ENCODE assay signal across 10 mouse cellular contexts in the genomic region with DNA sequence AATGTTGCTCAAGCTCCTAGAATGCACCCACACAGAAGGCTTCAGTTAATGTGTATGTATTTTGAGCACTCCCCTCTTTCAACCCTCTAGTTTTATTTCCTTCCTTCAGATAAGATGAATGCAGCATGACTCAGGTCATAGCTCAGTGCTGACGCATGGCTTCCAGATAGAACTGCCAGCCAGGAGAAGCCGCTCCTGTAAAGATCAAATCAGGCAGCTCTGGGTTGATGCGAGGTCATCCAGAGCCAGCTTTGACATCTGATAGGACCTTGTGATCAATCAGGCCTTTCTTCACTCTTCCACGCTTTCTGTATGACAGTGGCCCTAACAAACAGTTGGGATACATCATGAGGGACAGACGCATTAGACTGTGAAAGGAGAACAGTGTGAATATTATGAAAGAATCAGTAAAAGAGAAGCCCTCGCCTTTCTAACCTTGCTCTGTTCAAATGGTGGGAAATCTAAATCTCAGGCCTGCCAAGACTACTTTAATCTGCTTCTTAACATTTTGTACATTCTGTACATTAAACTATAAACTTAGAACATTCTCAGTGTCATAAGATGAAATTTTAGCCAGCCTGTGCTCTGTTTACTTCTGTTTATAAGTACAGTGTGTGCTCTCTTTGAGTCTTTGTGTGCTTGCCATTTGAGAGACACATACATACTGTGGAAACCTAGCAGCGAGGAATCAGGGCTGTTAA.
DNase-seq lines count a peak whose midpoint lies in the region; ATAC-seq and TF ChIP-seq lines count a peak whose summit lies in the region.
"Had no signal": no experiment of that assay in that cellular context is flagged by ENCODE, and none has a peak within 500 bp of the region (broad histone marks: within the 10 kb centered on the region; RNA-seq: fewer than 3 reads in every experiment).

No protein-coding gene starts in this region.

- no peaks in the 10 kb centered on the region for H3K9me3 ChIP-seq in lung, embryonic 15.5 days
- H3K9me3 ChIP-seq in heart, postnatal 0 days (replicated peaks; ENCODE audit: control insufficient read depth, low read length), result no peaks in the 10 kb centered on the region
- H3K9me3 ChIP-seq in stomach, postnatal 0 days (ENCODE audit: control insufficient read depth, low read length), result no peaks in the 10 kb centered on the region
- no peaks in the 10 kb centered on the region for H3K9me3 ChIP-seq in forebrain, embryonic 12.5 days

- no peaks in the 10 kb centered on the region for H3K4me1 ChIP-seq in lung, embryonic 15.5 days
- H3K4me1 ChIP-seq in heart, postnatal 0 days (ENCODE audit: control insufficient read depth, insufficient read depth), result peaks cover 16% of the 10 kb centered on the region
- no peaks in the 10 kb centered on the region for H3K4me1 ChIP-seq in stomach, postnatal 0 days (replicated peaks; ENCODE audit: control insufficient read depth, insufficient read depth)
- no peaks in the 10 kb centered on the region for H3K4me1 ChIP-seq in forebrain, embryonic 12.5 days

- no peaks in the 10 kb centered on the region for H3K36me3 ChIP-seq in lung, embryonic 15.5 days
- H3K36me3 ChIP-seq in heart, postnatal 0 days (replicated peaks; ENCODE audit: control insufficient read depth, insufficient read depth, low read length), result no peaks in the 10 kb centered on the region
- no peaks in the 10 kb centered on the region for H3K36me3 ChIP-seq in stomach, postnatal 0 days (ENCODE audit: control insufficient read depth, insufficient read depth, low read length)
- H3K36me3 ChIP-seq in forebrain, embryonic 12.5 days (replicated peaks), result no peaks in the 10 kb centered on the region

- H3K4me2 ChIP-seq in lung, embryonic 15.5 days, result no peak overlapping the region
- H3K4me2 ChIP-seq in heart, postnatal 0 days (ENCODE audit: low read depth, low read length), result no peak overlapping the region
- H3K4me2 ChIP-seq in stomach, postnatal 0 days (replicated peaks; ENCODE audit: low read depth), result no peak overlapping the region
- no peak overlapping the region for H3K4me2 ChIP-seq in forebrain, embryonic 12.5 days

- peak; percentile 25; the same call in 1 of the 2 replicates for TF ChIP-seq EP300 in heart, postnatal 0 days (IDR thresholded peaks at IDR 0.05; ENCODE audit: low read depth)
- peak; percentile 82 for TF ChIP-seq EP300 in stomach, postnatal 0 days (optimal IDR thresholded peaks at IDR 0.05)

- peak; percentile 19; the same call in 1 of the 2 replicates for ATAC-seq in lung, embryonic 15.5 days (ENCODE audit: borderline replicate concordance, extremely low read depth, low FRiP score, low TSS enrichment)
- ATAC-seq in heart, postnatal 0 days (ENCODE audit: insufficient read depth, low read depth), result peak; percentile 70
- ATAC-seq in stomach, postnatal 0 days (ENCODE audit: low FRiP score, low TSS enrichment), result peak; percentile 91
- ATAC-seq in erythroblast, adult 5-6 weeks (replicated peaks; ENCODE audit: low FRiP score, poor library complexity, severe bottlenecking), result no peak
- ATAC-seq in forebrain, embryonic 12.5 days (ENCODE audit: low FRiP score), result no peak

- H3K4me3 ChIP-seq in lung, embryonic 15.5 days, result no peak overlapping the region
- no peak overlapping the region for H3K4me3 ChIP-seq in heart, postnatal 0 days (ENCODE audit: low read depth, low read length)
- H3K4me3 ChIP-seq in stomach, postnatal 0 days (ENCODE audit: low read depth, low read length), result no peak overlapping the region
- no peak overlapping the region for H3K4me3 ChIP-seq in forebrain, embryonic 12.5 days (replicated peaks)
- H3K4me3 ChIP-seq: erythroblast, embryonic 14.5 days; layer of hippocampus, adult 2 months had no signal

- no peak overlapping the region for H3K9ac ChIP-seq in lung, embryonic 15.5 days
- H3K9ac ChIP-seq in heart, postnatal 0 days (replicated peaks; ENCODE audit: low read depth, low read length), result no peak overlapping the region
- no peak overlapping the region for H3K9ac ChIP-seq in stomach, postnatal 0 days (ENCODE audit: low read length)
- no peak overlapping the region for H3K9ac ChIP-seq in forebrain, embryonic 12.5 days

- WGBS in lung, embryonic 15.5 days, result 53% methylated on average over 7 of the region's 7 CpGs
- 36% methylated on average over 7 of the region's 7 CpGs for WGBS in heart, postnatal 0 days
- whole genome bisulfite sequencing in stomach, postnatal 0 days, result 30% methylated on average over 7 of the region's 7 CpGs
- 84% methylated on average over 7 of the region's 7 CpGs for WGBS in forebrain, embryonic 12.5 days

- no peak for TF ChIP-seq CTCF in heart, postnatal 0 days (IDR thresholded peaks at IDR 0.05; ENCODE audit: low read depth)
- TF ChIP-seq CTCF in stomach, postnatal 0 days (IDR thresholded peaks at IDR 0.05; ENCODE audit: low read depth), result no peak

- no peaks in the 10 kb centered on the region for H3K27me3 ChIP-seq in lung, embryonic 15.5 days
- no peaks in the 10 kb centered on the region for H3K27me3 ChIP-seq in heart, postnatal 0 days (ENCODE audit: control insufficient read depth, insufficient read depth, low read length)
- H3K27me3 ChIP-seq in stomach, postnatal 0 days (ENCODE audit: control insufficient read depth, insufficient read depth, low read length), result no peaks in the 10 kb centered on the region
- H3K27me3 ChIP-seq in forebrain, embryonic 12.5 days, result no peaks in the 10 kb centered on the region

- DNase-seq in adrenal gland, adult (ENCODE audit: inconsistent age in 2 of 2, low spot score in 1 of 2), result peak; percentile 85 to 90
- no peak for DNase-seq in adrenal gland, postnatal 4 days (ENCODE audit: low spot score in 2 of 2)
- no peak for DNase-seq in lung, postnatal 4 days
- peak; percentile 76 for DNase-seq in heart, postnatal 0 days (ENCODE audit: low spot score)
- DNase-seq in stomach, postnatal 0 days (ENCODE audit: low spot score), result peak; percentile 46

- no peak overlapping the region for H3K27ac ChIP-seq in lung, embryonic 15.5 days
- H3K27ac ChIP-seq in heart, postnatal 0 days (ENCODE audit: low read depth), result peak overlapping the region; percentile 48; the same call in 1 of the 2 replicates
- H3K27ac ChIP-seq in stomach, postnatal 0 days (replicated peaks), result peak overlapping the region; percentile 53; the same call in 1 of the 2 replicates
- no peak overlapping the region for H3K27ac ChIP-seq in forebrain, embryonic 12.5 days
- H3K27ac ChIP-seq: layer of hippocampus, adult 2 months had no signal

Comparison
In these comparisons a context has a peak if more than half of its experiments do, and no peak if none do; other contexts are left out.
1. DNase-seq: peak in adrenal gland, adult (2 of 2), heart, postnatal 0 days (single experiment) and stomach, postnatal 0 days (single experiment); none in adrenal gland, postnatal 4 days (0 of 2) and lung, postnatal 4 days (0 of 2).
2. ATAC-seq: peak in lung, embryonic 15.5 days (single experiment), heart, postnatal 0 days (single experiment) and stomach, postnatal 0 days (single experiment); none in erythroblast, adult 5-6 weeks (single experiment) and forebrain, embryonic 12.5 days (single experiment).
3. H3K27ac ChIP-seq: peak in heart, postnatal 0 days (single experiment) and stomach, postnatal 0 days (single experiment); none in lung, embryonic 15.5 days (single experiment) and forebrain, embryonic 12.5 days (single experiment).